ENCODE assay signal across 18 mouse cellular contexts in the genomic region with DNA sequence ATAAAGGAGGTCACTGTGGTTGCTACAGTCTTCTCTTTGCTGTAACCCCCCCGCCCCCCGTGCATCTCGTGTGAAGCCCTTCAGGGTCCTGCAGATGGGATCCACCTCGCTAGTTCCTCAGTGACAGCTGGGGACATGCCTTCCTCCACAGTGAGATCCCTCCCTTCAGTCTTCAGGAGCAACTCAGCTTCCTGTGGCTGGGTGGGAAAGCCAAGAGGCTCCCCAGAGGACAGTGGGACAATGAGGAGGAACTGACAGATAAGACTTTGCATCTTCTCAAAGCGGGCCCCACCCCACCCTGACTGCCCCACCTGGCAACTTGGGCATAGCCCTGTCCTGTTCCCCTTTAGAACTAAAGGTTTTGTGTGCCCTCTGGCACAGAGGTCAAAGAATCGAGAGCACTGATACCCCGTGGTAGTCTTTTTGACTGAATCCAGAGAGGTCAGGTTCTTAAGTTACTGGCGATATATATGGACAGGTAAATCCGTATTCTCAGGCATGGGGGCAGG. TPM values are rescaled to one million over a fixed set of nuclear protein-coding genes. Genes with fewer than 3 reads are reported as not detected.
"Had no signal": no experiment of that assay in that cellular context is flagged by ENCODE, and none has a peak within 500 bp of the region (broad histone marks: within the 10 kb centered on the region; RNA-seq: fewer than 3 reads in every experiment).

No protein-coding gene starts in this region.

- H3K9me3 ChIP-seq: limb, embryonic 13.5 days; neural tube, embryonic 15.5 days had no signal

- DNase-seq: kidney, postnatal 10 days; layer of hippocampus, postnatal 36 days; left cerebral cortex, postnatal 4 days; lung, adult 18-20 months; midbrain, embryonic 14.5 days; spleen, adult 18-20 months; thymus, adult 2 months; thymus, postnatal 25 days had no signal

- H3K4me3 ChIP-seq: limb, embryonic 13.5 days; myocyte; neural tube, embryonic 15.5 days had no signal

- H3K9ac ChIP-seq: limb, embryonic 13.5 days; liver, embryonic 14.5 days; neural tube, embryonic 15.5 days had no signal

- H3K36me3 ChIP-seq: limb, embryonic 13.5 days; neural tube, embryonic 15.5 days had no signal

- H3K4me2 ChIP-seq: limb, embryonic 13.5 days; neural tube, embryonic 15.5 days had no signal

- H3K4me1 ChIP-seq: limb, embryonic 13.5 days had no signal

- H3K27ac ChIP-seq: limb, embryonic 13.5 days; liver, embryonic 14.5 days; neural tube, embryonic 15.5 days had no signal

RNA-seq across cellular contexts. Expression of a gene that starts 48.7 kb away (rescaled TPM):
- total RNA-seq: liver, adult 2 months; megakaryocyte-erythroid progenitor cell, adult 5-6 weeks had no signal
- polyA plus RNA-seq: large intestine, adult 2 months; liver, adult 2 months; liver, embryonic 14.5 days; midbrain, embryonic 14.5 days; neural tube, embryonic 11.5 days; testis, adult 2 months; thymus, adult 2 months; urinary bladder, adult 2 months had no signal
